ENCODE assay signal across 15 mouse cellular contexts in the genomic region with DNA sequence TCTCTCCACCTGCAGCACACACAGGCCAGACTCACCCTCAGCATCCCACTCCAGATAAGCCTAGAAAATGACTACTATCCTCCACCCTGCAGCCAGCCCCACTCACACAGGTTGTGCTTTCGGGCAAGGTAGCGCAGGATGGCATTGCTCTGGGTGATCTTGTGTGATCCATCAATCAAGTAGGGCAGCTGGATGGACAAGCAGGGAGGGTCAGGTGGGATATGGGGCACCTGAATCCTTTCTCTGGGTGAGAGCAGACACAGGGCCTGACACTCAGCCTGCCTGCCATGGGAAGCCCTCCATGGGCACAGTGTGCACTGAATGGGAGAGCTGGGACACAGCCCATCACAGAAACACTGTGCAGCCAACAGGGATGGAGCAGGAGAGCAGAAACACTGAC. TPM values are rescaled to one million over a fixed set of nuclear protein-coding genes. Genes with fewer than 3 reads are reported as not detected.
"Had no signal": no experiment of that assay in that cellular context is flagged by ENCODE, and none has a peak within 500 bp of the region (broad histone marks: within the 10 kb centered on the region; RNA-seq: fewer than 3 reads in every experiment).

No protein-coding gene starts in this region.

RNA-seq across cellular contexts. Expression of a gene that starts 1.1 kb away (rescaled TPM):
- total RNA-seq: monocyte, adult 5-6 weeks; neutrophil, adult 5-6 weeks had no signal

RNA-seq across cellular contexts. Expression of a gene that starts 16.1 kb away (rescaled TPM):
- total RNA-seq: layer of hippocampus, adult 8-10 months; layer of hippocampus, postnatal 10 days; layer of hippocampus, postnatal 36 days; left cerebral cortex, adult 2 months; left cerebral cortex, postnatal 10 days; left cerebral cortex, postnatal 36 days; monocyte, adult 5-6 weeks; neutrophil, adult 5-6 weeks had no signal
- polyA plus RNA-seq: limb, embryonic 11.5 days; limb, embryonic 14.5 days; midbrain, embryonic 10.5 days; midbrain, embryonic 13.5 days; midbrain, embryonic 16.5 days; myocyte; neural tube, embryonic 13.5 days had no signal

RNA-seq across cellular contexts. Expression of a gene that starts 41.6 kb away (rescaled TPM):
- total RNA-seq: monocyte, adult 5-6 weeks; neutrophil, adult 5-6 weeks had no signal
- polyA plus RNA-seq: myocyte had no signal

RNA-seq across cellular contexts. Expression of a gene that starts 53.5 kb away (rescaled TPM):
- total RNA-seq: monocyte, adult 5-6 weeks; neutrophil, adult 5-6 weeks had no signal
